Mouse (Mus musculus) kidney, embryonic 14.5 days (tissue): Measurements from ENCODE around the gene Chrna1. TPM values are rescaled to one million over a fixed set of nuclear protein-coding genes. Genes with fewer than 3 reads are reported as not detected.

Source experiments
- ATAC-seq: fragments of 200-750 bp; cut with Nextera tagmentation; 2 replicates; pipeline ENCODE4 v1.8.0; 2017; ENCODE audit warnings: moderate number of reproducible peaks, mild to moderate bottlenecking, moderate TSS enrichment, moderate library complexity; ENCODE audit not compliant: low FRiP score, low TSS enrichment
- H3K27ac ChIP-seq: fragments of 300-500 bp; sonication (generic); 2 replicates; pipeline ENCODE4 v1.5.1; 2014; ENCODE audit warnings: low read depth, mild to moderate bottlenecking, low read length, moderate library complexity, mixed read lengths
- H3K27me3 ChIP-seq: fragments of 300-500 bp; sonication (generic); 2 replicates; pipeline ENCODE4 v1.6.1; 2014; ENCODE audit warnings: mild to moderate bottlenecking, low read length; ENCODE audit not compliant: control insufficient read depth, insufficient read depth
- H3K36me3 ChIP-seq: fragments of 300-500 bp; sonication (generic); 2 replicates; pipeline ENCODE4 v1.6.1; 2014; ENCODE audit warnings: low read length, mixed read lengths; ENCODE audit not compliant: control insufficient read depth, insufficient read depth
- H3K4me1 ChIP-seq: fragments of 300-500 bp; sonication (generic); 2 replicates; pipeline ENCODE4 v1.6.1; 2014; ENCODE audit warnings: low read length, mixed read lengths; ENCODE audit not compliant: control insufficient read depth, insufficient read depth
- H3K4me2 ChIP-seq: fragments of 300-500 bp; sonication (generic); replicated peaks from 2 replicates; pipeline ENCODE4 v1.6.1; 2014; ENCODE audit warnings: low read depth, mild to moderate bottlenecking, low read length
- H3K4me3 ChIP-seq: fragments of 300-500 bp; sonication (generic); 2 replicates; pipeline ENCODE4 v1.5.1; 2014; ENCODE audit warnings: mild to moderate bottlenecking, low read length
- H3K9ac ChIP-seq: fragments of 300-500 bp; sonication (generic); 2 replicates; pipeline ENCODE4 v1.6.1; 2014; ENCODE audit warnings: low read depth, mild to moderate bottlenecking, low read length, moderate library complexity
- H3K9me3 ChIP-seq: fragments of 300-500 bp; sonication (generic); 2 replicates; pipeline ENCODE4 v1.6.1; 2016; ENCODE audit warnings: low read length; ENCODE audit not compliant: control insufficient read depth
- WGBS: fragments of 180-500 bp; shearing (Covaris S2); extraction: QIAGEN DNeasy Blood & Tissue Kit; methylation state at CpG from one replicate; pipeline ENCODE4 v1.1.7; 2014; 5-methylcytosine and 5-hydroxymethylcytosine counted together
- polyA plus RNA-seq: library from polyadenylated mRNA; unstranded; fragments of >200 nt; fragmentation: Nextera tagmentation; extraction: Ambion mirVana; gene quantifications from 2 replicates; pipeline ENCODE4 v1.2.1, GENCODE M21; 2014

Gene Chrna1
- polyA plus RNA-seq, 1 experiment from 2014 or later, result 0.35 TPM

DNA sequence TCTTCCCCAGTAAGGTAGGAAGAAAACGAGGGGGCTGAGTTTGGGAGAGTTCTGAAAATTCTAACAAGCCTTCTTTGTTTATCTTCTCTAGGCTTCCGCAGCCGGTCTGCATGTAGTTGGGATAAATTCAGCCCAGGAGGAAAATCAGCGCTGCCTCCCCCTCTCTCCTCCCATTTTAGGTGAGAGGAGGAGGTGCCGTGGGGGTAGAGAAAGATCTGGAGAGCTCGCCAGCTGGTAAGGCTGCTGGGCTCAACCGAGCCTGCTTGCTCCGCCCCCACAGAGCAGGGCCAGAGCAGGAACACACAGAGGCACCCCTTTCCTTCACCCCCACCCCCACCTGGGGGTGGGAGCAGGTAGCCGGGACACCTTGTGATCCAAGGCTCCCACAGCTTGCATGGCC is 16.6 kb upstream of the Chrna1 start:
- Histone ChIP-seq H3K4me1 (peaks cover 20% of the 10 kb centered on the region; the same call in 1 of the 2 replicates), H3K4me3 (no peak overlapping the region), H3K4me2 (peak overlapping the region; percentile 30), H3K27ac (no peak overlapping the region), H3K36me3 (no peaks in the 10 kb centered on the region), H3K9me3 (no peaks in the 10 kb centered on the region), H3K27me3 (no peaks in the 10 kb centered on the region), H3K9ac (no peak overlapping the region)
- WGBS, result 10% methylated on average over 9 of the region's 9 CpGs
- ATAC-seq, result peak; percentile 70

GRCm38 (mm10) chr2:73596326-73596725 is 16.2 kb upstream of the Chrna1 start:
- Histone ChIP-seq H3K27me3 (no peaks in the 10 kb centered on the region), H3K4me1 (peaks cover 20% of the 10 kb centered on the region; the same call in 1 of the 2 replicates), H3K36me3 (no peaks in the 10 kb centered on the region), H3K9ac (no peak overlapping the region), H3K27ac (no peak overlapping the region), H3K4me3 (no peak overlapping the region), H3K9me3 (no peaks in the 10 kb centered on the region), H3K4me2 (peak overlapping the region; percentile 30; the same call in 1 of the 2 replicates)
- no peak for ATAC-seq
- WGBS, result 71% methylated on average over 5 of the region's 5 CpGs

- Histone ChIP-seq H3K9ac (no peak overlapping the region), H3K4me2 (no peak overlapping the region), H3K36me3 (no peaks in the 10 kb centered on the region), H3K9me3 (no peaks in the 10 kb centered on the region), H3K4me3 (no peak overlapping the region), H3K4me1 (peaks cover 28% of the 10 kb centered on the region), H3K27me3 (no peaks in the 10 kb centered on the region), H3K27ac (no peak overlapping the region)
- no peak for ATAC-seq
- 46% methylated on average over 2 of the region's 2 CpGs for WGBS
Observed at GRCm38 (mm10) chr2:73593101-73593439, 12.9 kb upstream of the Chrna1 start.

GRCm38 (mm10) chr2:73592231-73593100 is 12.3 kb upstream of the Chrna1 start:
- ATAC-seq, result 0 out of 2 replicates have a peak, but pooled peaks have one; percentile 18
- H3K9ac ChIP-seq, result no peak overlapping the region
- WGBS, result 58% methylated on average over 14 of the region's 14 CpGs
- no peaks in the 10 kb centered on the region for H3K9me3 ChIP-seq
- H3K4me1 ChIP-seq, result peaks cover 28% of the 10 kb centered on the region
- no peaks in the 10 kb centered on the region for H3K27me3 ChIP-seq
- H3K36me3 ChIP-seq, result no peaks in the 10 kb centered on the region
- 0 out of 2 replicates have a peak overlapping the region, but pooled peaks have one; percentile 26 for H3K27ac ChIP-seq
- H3K4me3 ChIP-seq, result no peak overlapping the region
- no peak overlapping the region for H3K4me2 ChIP-seq

DNA sequence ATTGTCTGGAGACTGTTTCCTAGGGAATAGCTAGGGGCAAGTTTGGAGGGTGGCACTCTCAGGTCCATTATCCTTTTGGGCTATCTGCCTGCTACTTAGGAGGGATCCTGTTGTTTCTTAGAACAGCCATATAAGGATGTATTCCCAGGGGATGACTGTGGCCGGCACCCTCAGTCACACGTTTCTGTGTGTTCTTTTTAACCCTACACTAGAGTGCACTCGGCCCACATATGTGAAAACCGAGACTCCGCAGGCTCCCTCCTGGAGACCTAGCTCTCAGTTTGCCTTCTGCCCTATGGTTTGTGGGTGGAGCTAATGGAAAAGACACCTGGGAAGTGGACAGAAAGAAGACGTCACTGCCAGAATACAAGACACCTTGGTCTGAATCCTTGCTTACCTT is 11.1 kb upstream of the Chrna1 start:
- H3K4me1 ChIP-seq, result peaks cover 21% of the 10 kb centered on the region
- 33% methylated on average over 6 of the region's 6 CpGs for WGBS
- H3K27me3 ChIP-seq, result no peaks in the 10 kb centered on the region
- no peaks in the 10 kb centered on the region for H3K36me3 ChIP-seq
- no peak for ATAC-seq
- no peaks in the 10 kb centered on the region for H3K9me3 ChIP-seq
- H3K4me3 ChIP-seq, result no peak overlapping the region
- H3K27ac ChIP-seq, result no peak overlapping the region
- no peak overlapping the region for H3K4me2 ChIP-seq
- H3K9ac ChIP-seq, result no peak overlapping the region

DNA sequence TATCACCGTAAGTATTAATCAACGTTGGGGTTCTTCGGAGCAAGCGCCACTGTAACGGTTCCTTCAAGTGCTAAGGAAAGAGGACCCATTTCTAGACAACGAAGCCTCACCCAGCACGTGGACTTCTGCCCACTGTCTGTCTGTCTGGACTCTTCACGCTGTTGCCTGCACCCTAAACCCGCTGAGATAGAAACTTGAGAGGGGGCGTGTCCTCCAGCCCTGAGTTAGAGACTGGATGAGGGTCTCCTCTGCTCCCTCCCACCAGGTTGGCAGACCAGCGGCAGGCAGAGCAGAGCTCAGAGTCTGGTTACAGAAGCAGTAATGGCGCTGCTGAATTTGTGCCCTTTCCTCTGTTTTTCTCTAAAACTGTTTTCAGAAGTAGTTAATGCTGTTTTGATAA is 10.0 kb upstream of the Chrna1 start:
- H3K36me3 ChIP-seq, result no peaks in the 10 kb centered on the region
- 8% methylated on average over 12 of the region's 12 CpGs for WGBS
- H3K9ac ChIP-seq, result peak overlapping the region; percentile 8; the same call in 1 of the 2 replicates
- no peak overlapping the region for H3K27ac ChIP-seq
- peak overlapping the region; percentile 52 for H3K4me2 ChIP-seq
- H3K27me3 ChIP-seq, result no peaks in the 10 kb centered on the region
- H3K9me3 ChIP-seq, result no peaks in the 10 kb centered on the region
- H3K4me3 ChIP-seq, result peak overlapping the region; percentile 29
- H3K4me1 ChIP-seq, result peaks cover 21% of the 10 kb centered on the region
- ATAC-seq, result peak; percentile 72; the same call in 1 of the 2 replicates

- H3K27ac ChIP-seq, result no peak overlapping the region
- no peaks in the 10 kb centered on the region for H3K27me3 ChIP-seq
- no peaks in the 10 kb centered on the region for H3K36me3 ChIP-seq
- no peak for ATAC-seq
- H3K4me1 ChIP-seq, result peaks cover 21% of the 10 kb centered on the region
- H3K4me3 ChIP-seq, result no peak overlapping the region
- no peak overlapping the region for H3K9ac ChIP-seq
- no peaks in the 10 kb centered on the region for H3K9me3 ChIP-seq
- 81% methylated on average over 2 of the region's 2 CpGs for WGBS
- no peak overlapping the region for H3K4me2 ChIP-seq
Observed at GRCm38 (mm10) chr2:73588951-73589350, 8.8 kb upstream of the Chrna1 start.

DNA sequence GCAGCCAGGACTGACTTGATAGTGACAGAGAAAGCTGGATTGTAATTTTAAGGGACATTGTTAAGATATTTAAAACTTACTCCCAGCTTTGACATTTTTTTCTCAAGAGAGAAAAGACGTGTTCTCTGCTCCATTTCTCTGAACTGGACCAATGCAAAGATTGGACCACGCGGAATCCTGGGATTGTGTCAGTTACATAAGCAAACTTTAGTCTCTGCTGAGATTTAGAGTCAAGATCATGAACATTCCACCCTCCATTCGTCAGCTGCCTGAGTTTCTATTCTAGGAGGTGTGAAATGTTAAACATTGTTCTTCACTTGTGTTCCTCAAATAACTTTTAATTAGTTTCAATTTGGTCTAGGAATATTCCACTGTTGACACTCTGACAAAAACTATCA is 7.0 kb upstream of the Chrna1 start:
- no peak overlapping the region for H3K4me3 ChIP-seq
- H3K27ac ChIP-seq, result no peak overlapping the region
- no peak overlapping the region for H3K4me2 ChIP-seq
- H3K9ac ChIP-seq, result no peak overlapping the region
- no peaks in the 10 kb centered on the region for H3K36me3 ChIP-seq
- no peaks in the 10 kb centered on the region for H3K9me3 ChIP-seq
- WGBS, result 59% methylated on average over 4 of the region's 4 CpGs
- H3K27me3 ChIP-seq, result no peaks in the 10 kb centered on the region
- ATAC-seq, result no peak
- H3K4me1 ChIP-seq, result peaks cover 9% of the 10 kb centered on the region

- Histone ChIP-seq H3K36me3 (no peaks in the 10 kb centered on the region), H3K4me3 (no peak overlapping the region), H3K9me3 (no peaks in the 10 kb centered on the region), H3K4me1 (peaks cover 8% of the 10 kb centered on the region; the same call in 1 of the 2 replicates), H3K9ac (no peak overlapping the region), H3K27me3 (no peaks in the 10 kb centered on the region), H3K27ac (no peak overlapping the region), H3K4me2 (no peak overlapping the region)
- no peak for ATAC-seq
- WGBS, result 55% methylated on average over 10 of the region's 10 CpGs
Observed at GRCm38 (mm10) chr2:73586392-73587108, 6.4 kb upstream of the Chrna1 start.
